Mouse (Mus musculus): Measurements from ENCODE around the gene Cst7. TPM values are rescaled to one million over a fixed set of nuclear protein-coding genes. Genes with fewer than 3 reads are reported as not detected.

Gene Cst7
- total RNA-seq, 2 experiments from 2014 or later = not detected

GRCm38 (mm10) chr2:150600263-150600662 lies 30.0 kb downstream of the Cst7 start:
- Histone ChIP-seq H3K27ac (no peak overlapping the region), H3K4me3 (no peak overlapping the region)
- TF ChIP-seq CTCF (IDR thresholded peaks at IDR 0.05) = no peak
- intact Hi-C loops (cut with DNase I) = loop anchor here (10.0 kb wide), 1 partner anchor 405 kb away; no protein-coding TSS in a partner anchor
- no peak for DNase-seq (ENCODE audit: extremely low spot score in 1 of 2, low spot score in 2 of 2)

GRCm38 (mm10) chr2:150602166-150602565 lies 32.0 kb downstream of the Cst7 start:
- intact Hi-C loops (cut with DNase I) = loop anchor here (10.0 kb wide), 1 partner anchor 403 kb away; no protein-coding TSS in a partner anchor
- DNase-seq (ENCODE audit: extremely low spot score in 1 of 2, low spot score in 2 of 2) = no peak
- Histone ChIP-seq H3K27ac (no peak overlapping the region), H3K4me3 (no peak overlapping the region)
- no peak for TF ChIP-seq CTCF (IDR thresholded peaks at IDR 0.05)

GRCm38 (mm10) chr2:150604802-150605201 lies 34.6 kb downstream of the Cst7 start:
- no peak for TF ChIP-seq CTCF (IDR thresholded peaks at IDR 0.05)
- intact Hi-C loops (cut with DNase I) = loop anchor here (5.0 to 10.0 kb wide), 2 partner anchors 192 to 400 kb away; no protein-coding TSS in a partner anchor
- H3K27ac ChIP-seq = no peak overlapping the region
- no peak overlapping the region for H3K4me3 ChIP-seq
- no peak for DNase-seq (ENCODE audit: extremely low spot score in 1 of 2, low spot score in 2 of 2)

- no peak for TF ChIP-seq CTCF (IDR thresholded peaks at IDR 0.05)
- no peak for DNase-seq (ENCODE audit: extremely low spot score in 1 of 2, low spot score in 2 of 2)
- Histone ChIP-seq H3K4me3 (peak overlapping the region; percentile 56), H3K27ac (no peak overlapping the region)
- intact Hi-C loops (cut with DNase I) = loop anchor here (5.0 to 10.0 kb wide), 2 partner anchors 190 to 398 kb away; no protein-coding TSS in a partner anchor
Observed at GRCm38 (mm10) chr2:150607086-150607485, 36.9 kb downstream of the Cst7 start.

GRCm38 (mm10) chr2:150608087-150608799 lies 38.0 kb downstream of the Cst7 start, which contains the start of gene Apmap:
Apmap (minus strand) TSS chr2:150608567.
- intact Hi-C loops (cut with DNase I) = loop anchor here (1.0 to 10.0 kb wide), 6 partner anchors 49 to 397 kb away; partner anchors contain the start of gene Entpd6
- Histone ChIP-seq H3K27ac (peak within 1 kb of the TSS; percentile 80), H3K4me3 (peak within 1 kb of the TSS; percentile 56)
- DNase-seq (ENCODE audit: extremely low spot score in 1 of 2, low spot score in 2 of 2) = peak; percentile 96 to 98
- peak; percentile 24 for TF ChIP-seq CTCF (IDR thresholded peaks at IDR 0.05)

- Histone ChIP-seq H3K4me3 (peak overlapping the region; percentile 56), H3K27ac (peak overlapping the region; percentile 80)
- peak; percentile 71 to 74 for DNase-seq (ENCODE audit: extremely low spot score in 1 of 2, low spot score in 2 of 2)
- TF ChIP-seq CTCF (IDR thresholded peaks at IDR 0.05) = peak; percentile 88
- intact Hi-C loops (cut with DNase I) = loop anchor here (1.0 to 10.0 kb wide), 6 partner anchors 50 to 396 kb away; partner anchors contain the start of gene Entpd6
Observed at GRCm38 (mm10) chr2:150608872-150609560, 38.8 kb downstream of the Cst7 start.

GRCm38 (mm10) chr2:150610097-150610496 lies 39.9 kb downstream of the Cst7 start:
- no peak overlapping the region for H3K4me3 ChIP-seq
- intact Hi-C loops (cut with DNase I) = no loop called here

GRCm38 (mm10) chr2:150621698-150622097 lies 51.5 kb downstream of the Cst7 start:
- intact Hi-C loops (cut with DNase I) = no loop called here

More at GRCm38 (mm10) chr2:150610097-150610496, 39.9 kb downstream of the Cst7 start:
- H3K27ac ChIP-seq = no peak overlapping the region
- TF ChIP-seq CTCF (IDR thresholded peaks at IDR 0.05) = no peak
- DNase-seq (ENCODE audit: extremely low spot score in 1 of 2, low spot score in 2 of 2) = no peak

GRCm38 (mm10) chr2:150623957-150624356 lies 53.7 kb downstream of the Cst7 start:
- no peak for TF ChIP-seq CTCF (IDR thresholded peaks at IDR 0.05)
- H3K4me3 ChIP-seq = no peak overlapping the region
- H3K27ac ChIP-seq = no peak overlapping the region
- DNase-seq (ENCODE audit: extremely low spot score in 1 of 2, low spot score in 2 of 2) = no peak
- intact Hi-C loops (cut with DNase I) = no loop called here

More at GRCm38 (mm10) chr2:150621698-150622097, 51.5 kb downstream of the Cst7 start:
- TF ChIP-seq CTCF (IDR thresholded peaks at IDR 0.05) = no peak
- DNase-seq (ENCODE audit: extremely low spot score in 1 of 2, low spot score in 2 of 2) = no peak
- no peak overlapping the region for H3K27ac ChIP-seq
- H3K4me3 ChIP-seq = no peak overlapping the region

GRCm38 (mm10) chr2:150624926-150625325 lies 54.7 kb downstream of the Cst7 start:
- no peak for DNase-seq (ENCODE audit: extremely low spot score in 1 of 2, low spot score in 2 of 2)
- Histone ChIP-seq H3K4me3 (no peak overlapping the region), H3K27ac (no peak overlapping the region)
- TF ChIP-seq CTCF (IDR thresholded peaks at IDR 0.05) = no peak
- intact Hi-C loops (cut with DNase I) = no loop called here

GRCm38 (mm10) chr2:150627140-150627539 lies 56.9 kb downstream of the Cst7 start:
- no peak for TF ChIP-seq CTCF (IDR thresholded peaks at IDR 0.05)
- intact Hi-C loops (cut with DNase I) = no loop called here
- DNase-seq (ENCODE audit: extremely low spot score in 1 of 2, low spot score in 2 of 2) = no peak
- no peak overlapping the region for H3K27ac ChIP-seq
- no peak overlapping the region for H3K4me3 ChIP-seq

Other genes with a start within 250 kb of the Cst7 start
- gene Gm10130, start 246.7 kb upstream of the Cst7 start, total RNA-seq (2021) = 1 to 10 TPM in 1 of 2 experiments, not detected in 1; 2.6 TPM
- gene 3300002I08Rik, start 207.7 kb upstream of the Cst7 start, total RNA-seq (2021) = 1 to 10 TPM; 8.4 to 9.2 TPM
- 1 to 10 TPM; 6.4 to 8.3 TPM for gene Zfp442, start 118.9 kb upstream of the Cst7 start, total RNA-seq (2021)
- gene Zfp345, start 85.3 kb upstream of the Cst7 start, total RNA-seq (2021) = under 1 TPM in 1 of 2 experiments, not detected in 1; 0.23 TPM
- gene Apmap, start 38.2 kb downstream of the Cst7 start, total RNA-seq (2021) = 10 to 100 TPM; 49.5 to 56.7 TPM
- gene Acss1, start 98.1 kb downstream of the Cst7 start, total RNA-seq (2021) = 10 to 100 TPM; 18.5 to 21.5 TPM
- gene Vsx1, start 118.9 kb downstream of the Cst7 start, total RNA-seq (2021) = under 1 TPM in 1 of 2 experiments, not detected in 1; 0.11 TPM
- 10 to 100 TPM; 46.5 to 51.5 TPM for gene Entpd6, start 178.6 kb downstream of the Cst7 start, total RNA-seq (2021)
- 100 to 1,000 TPM; 126 to 127 TPM for gene Pygb, start 216.3 kb downstream of the Cst7 start, total RNA-seq (2021)

Data from left cerebral cortex, adult 2 months (tissue).